Mouse (Mus musculus) CH12.LX (cell line): ENCODE measurements around the gene Hand1. TPM values are rescaled to one million over a fixed set of nuclear protein-coding genes. Genes with fewer than 3 reads are reported as not detected.

Source experiments
- DNase-seq: peaks from one replicate; pipeline ENCODE4 v3.0.0-alpha.2; 2013; ENCODE audit errors: extremely low read depth
- H3K27ac ChIP-seq: 2 replicates; pipeline ENCODE4 v1.5.1; 2012; ENCODE audit warnings: low read depth, mild to moderate bottlenecking, control low read depth, moderate library complexity; ENCODE audit not compliant: insufficient read depth
- H3K27me3 ChIP-seq: replicated peaks from 2 replicates; pipeline ENCODE3; 2012; ENCODE audit warnings: inconsistent platforms
- H3K36me3 ChIP-seq, 2 experiments: replicated peaks in 1 of 2; 2 replicates each; pipeline versions ENCODE3 to v1.6.1; 2012; ENCODE audit warnings: inconsistent platforms in 1 of 2, low read length in 1 of 2, mild to moderate bottlenecking in 1 of 2, mixed read lengths in 1 of 2, moderate library complexity in 1 of 2; ENCODE audit not compliant: control insufficient read depth in 1 of 2, insufficient read depth in 1 of 2
- H3K4me1 ChIP-seq, 2 experiments: 2 replicates each; pipeline ENCODE4 v1.6.1; 2012; ENCODE audit warnings: inconsistent platforms in 1 of 2, moderate library complexity in 1 of 2; ENCODE audit not compliant: insufficient read depth in 2 of 2, control insufficient read depth in 1 of 2
- H3K4me2 ChIP-seq: 2 replicates; pipeline ENCODE4 v1.6.1; 2012; ENCODE audit warnings: low read depth, mild to moderate bottlenecking, control low read depth; ENCODE audit not compliant: poor library complexity, insufficient read depth, severe bottlenecking
- H3K4me3 ChIP-seq, 3 experiments: fragments of 150-350 bp in 1 of 3; sonication (generic) in 1 of 3; replicated peaks in 1 of 3; 2 replicates each; pipeline versions ENCODE3 to v1.5.1; 2011 to 2012; ENCODE audit warnings: low read depth in 2 of 3, low read length in 2 of 3, mild to moderate bottlenecking in 2 of 3, moderate library complexity in 2 of 3, control low read depth in 1 of 3, improper control_type of control experiment in 1 of 3, inconsistent platforms in 1 of 3, mixed read lengths in 1 of 3; ENCODE audit not compliant: poor library complexity in 1 of 3
- H3K79me2 ChIP-seq: replicated peaks from 2 replicates; pipeline ENCODE4 v1.6.1; 2012; ENCODE audit warnings: mild to moderate bottlenecking, moderate library complexity; ENCODE audit not compliant: control insufficient read depth, poor library complexity, insufficient read depth, severe bottlenecking; ENCODE audit errors: extremely low read depth
- H3K9ac ChIP-seq: 2 replicates; pipeline ENCODE4 v1.6.1; 2012; ENCODE audit warnings: low read depth, mild to moderate bottlenecking, control low read depth, moderate library complexity; ENCODE audit not compliant: insufficient read depth
- H3K9me3 ChIP-seq: replicated peaks from 2 replicates; pipeline ENCODE3; 2012; ENCODE audit warnings: low read length, inconsistent platforms, mixed read lengths
- BHLHE40 ChIP-seq: IDR thresholded peaks from 2 replicates; pipeline ENCODE4 v1.6.1; 2011; ENCODE audit warnings: mild to moderate bottlenecking, low read depth, low read length, improper control_type of control experiment
- CTCF ChIP-seq, 2 experiments: IDR thresholded peaks in 1 of 2; conservative IDR thresholded peaks in 1 of 2; 2 replicates each; pipeline ENCODE4 v1.5.1; 2011 to 2012; ENCODE audit warnings: low read depth in 2 of 2, low read length in 2 of 2, improper control_type of control experiment in 1 of 2, inconsistent platforms in 1 of 2, mild to moderate bottlenecking in 1 of 2, moderate library complexity in 1 of 2
- ELF1 ChIP-seq: IDR thresholded peaks from 2 replicates; pipeline ENCODE4 v1.6.1; 2014; ENCODE audit warnings: low read depth, mild to moderate bottlenecking, inconsistent platforms, low read length, improper control_type of control experiment
- EP300 ChIP-seq: IDR thresholded peaks from 2 replicates; pipeline ENCODE4 v1.6.1; 2011; ENCODE audit warnings: low read length, improper control_type of control experiment
- ETS1 ChIP-seq: conservative IDR thresholded peaks from 2 replicates; pipeline ENCODE4 v1.6.1; 2012; ENCODE audit warnings: low read depth, mild to moderate bottlenecking, inconsistent platforms, low read length, improper control_type of control experiment, moderate library complexity
- IRF4 ChIP-seq: IDR thresholded peaks from 2 replicates; pipeline ENCODE4 v1.6.1; 2014; ENCODE audit warnings: low read depth, mild to moderate bottlenecking, inconsistent platforms, low read length, improper control_type of control experiment
- KAT2A ChIP-seq: IDR thresholded peaks from 2 replicates; pipeline ENCODE4 v1.6.1; 2012; ENCODE audit warnings: low read length, improper control_type of control experiment, inconsistent platforms; ENCODE audit not compliant: insufficient replicate concordance
- MAFK ChIP-seq: IDR thresholded peaks from 2 replicates; pipeline ENCODE4 v1.6.1; 2011; ENCODE audit warnings: low read length, improper control_type of control experiment; ENCODE audit not compliant: insufficient replicate concordance
- MAX ChIP-seq: IDR thresholded peaks from 2 replicates; pipeline ENCODE4 v1.6.1; 2011; ENCODE audit warnings: low read length, improper control_type of control experiment
- MEF2A ChIP-seq: IDR thresholded peaks from 2 replicates; pipeline ENCODE4 v1.6.1; 2014; ENCODE audit warnings: low read depth, mild to moderate bottlenecking, inconsistent platforms, low read length, improper control_type of control experiment, borderline replicate concordance
- MYC ChIP-seq: IDR thresholded peaks from 2 replicates; pipeline ENCODE4 v1.6.1; 2011; ENCODE audit warnings: low read depth, mild to moderate bottlenecking, improper control_type of control experiment, low read length
- NELFE ChIP-seq: IDR thresholded peaks from 2 replicates; pipeline ENCODE4 v1.6.1; 2011; ENCODE audit warnings: low read depth, low read length, improper control_type of control experiment
- PAX5 ChIP-seq: IDR thresholded peaks from 2 replicates; pipeline ENCODE4 v1.6.1; 2012; ENCODE audit warnings: low read length, inconsistent platforms, mixed read lengths
- POLR2AphosphoS2 ChIP-seq: IDR thresholded peaks from 2 replicates; pipeline ENCODE4 v1.6.1; 2011; ENCODE audit warnings: low read depth, low read length, improper control_type of control experiment
- RAD21 ChIP-seq: IDR thresholded peaks from 2 replicates; pipeline ENCODE4 v1.6.1; 2011; ENCODE audit warnings: low read depth, mild to moderate bottlenecking, low read length, improper control_type of control experiment, moderate library complexity
- SIN3A ChIP-seq: IDR thresholded peaks from 2 replicates; pipeline ENCODE4 v1.6.1; 2012; ENCODE audit warnings: low read length, improper control_type of control experiment, inconsistent platforms
- SMC3 ChIP-seq: IDR thresholded peaks from 2 replicates; pipeline ENCODE4 v1.6.1; 2011; ENCODE audit warnings: low read depth, low read length, improper control_type of control experiment
- TBP ChIP-seq: conservative IDR thresholded peaks from 2 replicates; pipeline ENCODE4 v1.6.1; 2011; ENCODE audit warnings: low read depth, low read length, improper control_type of control experiment
- TCF12 ChIP-seq: IDR thresholded peaks from 2 replicates; pipeline ENCODE4 v1.6.1; 2014; ENCODE audit warnings: low read depth, mild to moderate bottlenecking, inconsistent platforms, low read length, improper control_type of control experiment
- UBTF ChIP-seq: IDR thresholded peaks from 2 replicates; pipeline ENCODE4 v1.6.1; 2012; ENCODE audit warnings: low read depth, mild to moderate bottlenecking, inconsistent platforms, low read length, improper control_type of control experiment, moderate library complexity
- USF1 ChIP-seq: IDR thresholded peaks from 2 replicates; pipeline ENCODE4 v1.6.1; 2014; ENCODE audit warnings: low read depth, mild to moderate bottlenecking, inconsistent platforms, low read length, improper control_type of control experiment
- ZC3H11A ChIP-seq: IDR thresholded peaks from 2 replicates; pipeline ENCODE4 v1.6.1; 2012; ENCODE audit warnings: low read depth, mild to moderate bottlenecking, inconsistent platforms, low read length, improper control_type of control experiment
- ZKSCAN1 ChIP-seq: IDR thresholded peaks from 2 replicates; pipeline ENCODE4 v1.6.1; 2012; ENCODE audit warnings: low read depth, inconsistent platforms, low read length, improper control_type of control experiment, borderline replicate concordance
- ZMIZ1 ChIP-seq: IDR thresholded peaks from 2 replicates; pipeline ENCODE4 v1.6.1; 2012; ENCODE audit warnings: low read depth, mild to moderate bottlenecking, inconsistent platforms, low read length, improper control_type of control experiment
- dilution Hi-C: fragments of 300-500 bp; cut with MboI; formaldehyde crosslinking; loops from 2 replicates; pipeline ENCODE4 v1.14.3; 2020; ENCODE audit warnings: low sequenced_read_pairs; ENCODE audit not compliant: extremely low pct_unique_long_range_greater_than_20kb, extremely low pct_ligation_motif_present
- in situ Hi-C: fragments of 300-500 bp; cut with MboI; formaldehyde crosslinking; loops from 3 replicates; pipeline ENCODE4 v1.14.3; 2019; ENCODE audit warnings: low sequenced_read_pairs, low pct_ligation_motif_present, low pct_unique_long_range_greater_than_20kb, mixed read lengths
- polyA plus RNA-seq: library from polyadenylated mRNA; unstranded; fragments of >175 nt; gene quantifications from 2 replicates; pipeline ENCODE4 v1.2.1, GENCODE M21; 2012; ENCODE audit warnings: low read depth; ENCODE audit not compliant: insufficient read length
- total RNA-seq, 2 experiments: library from RNA; depleted of rRNA; stranded (reverse); fragments of 300-350 nt in 1 of 2; fragments of >200 nt in 1 of 2; gene quantifications; 2 replicates each; pipeline ENCODE4 v1.2.3; 2012 to 2014

Hand1 gene
- total and polyA plus RNA-seq, 3 experiments = not detected

GRCm38 (mm10) chr11:57790866-57791535 is 41.6 kb downstream of the Hand1 start:
- Histone ChIP-seq H3K4me2 (peak overlapping the region; percentile 66), H3K36me3 (no peaks in the 10 kb centered on the region), H3K79me2 (no peaks in the 10 kb centered on the region), H3K27me3 (peaks cover 19% of the 10 kb centered on the region), H3K9ac (no peak overlapping the region), H3K4me3 (no peak overlapping the region), H3K9me3 (no peaks in the 10 kb centered on the region), H3K27ac (no peak overlapping the region), H3K4me1 (0 out of 4 replicates have a peak, but pooled peaks cover 0 to 2% of the 10 kb centered on the region in 2 experiments)
- dilution Hi-C loops (no loop called here), in situ Hi-C loops (no loop called here)
- DNase-seq = peak; percentile 42
- TF ChIP-seq ETS1 (peak; percentile 81), EP300 (no peak), USF1 (no peak), BHLHE40 (no peak; the same call in 1 of the 2 replicates), KAT2A (no peak), ZMIZ1 (no peak), POLR2AphosphoS2 (no peak), MAX (no peak), IRF4 (no peak; the same call in 1 of the 2 replicates), SIN3A (no peak), PAX5 (no peak), ZKSCAN1 (no peak), SMC3 (no peak), MAFK (peak; percentile 94)

- Histone ChIP-seq H3K4me1 (0 out of 4 replicates have a peak, but pooled peaks cover 0 to 2% of the 10 kb centered on the region in 2 experiments), H3K79me2 (no peaks in the 10 kb centered on the region), H3K27me3 (peaks cover 47% of the 10 kb centered on the region), H3K36me3 (no peaks in the 10 kb centered on the region), H3K9me3 (no peaks in the 10 kb centered on the region), H3K4me2 (no peak overlapping the region), H3K9ac (no peak overlapping the region), H3K4me3 (no peak overlapping the region), H3K27ac (no peak overlapping the region)
- in situ Hi-C loops = loop anchor here (10.0 kb wide), 1 partner anchor 313 kb away; no protein-coding TSS in a partner anchor
- dilution Hi-C loops = no loop called here
- no peak for TF ChIP-seq ZKSCAN1
- TF ChIP-seq ELF1 = peak; percentile 35; the same call in 1 of the 2 replicates
- 0 out of 2 replicates have a peak, but pooled peaks have one; percentile 22 for TF ChIP-seq TCF12
- no peak for TF ChIP-seq EP300
- TF ChIP-seq RAD21 = peak; percentile 87
- no peak for TF ChIP-seq PAX5
- no peak for TF ChIP-seq KAT2A
- no peak for TF ChIP-seq TBP
- 0 out of 2 replicates have a peak, but pooled peaks have one; percentile 34 for TF ChIP-seq ZC3H11A
- TF ChIP-seq IRF4 = peak; percentile 58; the same call in 1 of the 2 replicates
- TF ChIP-seq CTCF (conservative IDR thresholded peaks at IDR 0.05 in 1 of 2, IDR thresholded peaks at IDR 0.05 in 1 of 2; ENCODE audit: low read depth in 2 of 2, low read length in 2 of 2) = peak; percentile 93 to 98
- TF ChIP-seq SMC3 = peak; percentile 88
- TF ChIP-seq NELFE = peak; percentile 38; the same call in 1 of the 2 replicates
- no peak for TF ChIP-seq UBTF
- peak; percentile 74; the same call in 1 of the 2 replicates for TF ChIP-seq MYC
- TF ChIP-seq MEF2A = 0 out of 2 replicates have a peak, but pooled peaks have one; percentile 37
- DNase-seq = peak; percentile 82
Measured at GRCm38 (mm10) chr11:57787913-57788312, 44.7 kb downstream of the Hand1 start.
